ENCODE assay signal across 20 mouse cellular contexts in the genomic region with DNA sequence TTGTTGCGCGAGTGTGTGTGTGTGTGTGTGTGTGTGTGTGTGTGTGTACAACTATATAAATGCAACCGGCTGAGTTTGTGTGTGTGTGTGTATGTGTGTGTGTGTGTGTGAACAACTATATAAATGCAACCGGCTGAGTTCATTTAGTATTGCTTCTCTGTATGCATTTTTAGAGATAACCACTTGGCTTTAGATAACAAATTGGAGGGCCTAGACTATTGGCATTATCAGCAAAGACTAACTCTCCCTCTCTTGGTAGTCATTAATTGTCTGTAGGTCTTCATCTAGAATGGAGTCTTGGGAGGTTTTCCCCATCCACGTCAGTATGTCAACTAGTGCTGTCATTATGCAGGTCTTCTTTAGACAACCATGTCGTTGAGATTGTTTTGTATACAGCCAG.
"Had no signal": no experiment of that assay in that cellular context is flagged by ENCODE, and none has a peak within 500 bp of the region (broad histone marks: within the 10 kb centered on the region; RNA-seq: fewer than 3 reads in every experiment).

No protein-coding gene starts in this region.

- H3K27me3 ChIP-seq: heart, embryonic 12.5 days; hindbrain, embryonic 13.5 days; hindbrain, embryonic 15.5 days; limb, embryonic 12.5 days had no signal

- H3K4me1 ChIP-seq: heart, embryonic 10.5 days; heart, embryonic 12.5 days; hindbrain, embryonic 13.5 days; hindbrain, embryonic 15.5 days; limb, embryonic 10.5 days; limb, embryonic 12.5 days had no signal

- H3K9ac ChIP-seq: heart, embryonic 12.5 days; hindbrain, embryonic 13.5 days; hindbrain, embryonic 15.5 days; limb, embryonic 12.5 days had no signal

- ATAC-seq: hindbrain, postnatal 0 days; intestine, embryonic 16.5 days had no signal

- DNase-seq: gastrocnemius, postnatal 14 days; gastrocnemius, postnatal 36 days; heart, adult 18-20 months; heart, postnatal 10 days; heart, postnatal 4 days; kidney, adult 18-20 months; kidney, adult 8-10 months; kidney, postnatal 10 days; kidney, postnatal 25 days; kidney, postnatal 4 days had no signal

- H3K9me3 ChIP-seq: heart, embryonic 10.5 days; heart, embryonic 12.5 days; hindbrain, embryonic 13.5 days; hindbrain, embryonic 15.5 days; limb, embryonic 10.5 days; limb, embryonic 12.5 days had no signal

- H3K4me3 ChIP-seq: heart, embryonic 10.5 days; heart, embryonic 12.5 days; hindbrain, embryonic 13.5 days; hindbrain, embryonic 15.5 days; layer of hippocampus, adult 2 months; left cerebral cortex, adult 2 months; limb, embryonic 10.5 days; limb, embryonic 12.5 days had no signal

- H3K27ac ChIP-seq: heart, embryonic 10.5 days; hindbrain, embryonic 13.5 days; hindbrain, embryonic 15.5 days; hindbrain, postnatal 0 days; layer of hippocampus, adult 2 months; left cerebral cortex, adult 2 months; limb, embryonic 10.5 days; limb, embryonic 12.5 days had no signal

- H3K4me2 ChIP-seq: heart, embryonic 12.5 days; hindbrain, embryonic 13.5 days; hindbrain, embryonic 15.5 days; limb, embryonic 12.5 days had no signal
